Mouse (Mus musculus): ENCODE measurements around the gene Gpr173. TPM values are rescaled to one million over a fixed set of nuclear protein-coding genes. Genes with fewer than 3 reads are reported as not detected.

Gene Gpr173
- polyA plus RNA-seq, 1 experiment = 0.47 TPM

- no peaks in the 10 kb centered on the region for H3K4me1 ChIP-seq (ENCODE audit: control insufficient read depth, insufficient read depth, insufficient read length, low read length)
- TF ChIP-seq CTCF (IDR thresholded peaks at IDR 0.05; ENCODE audit: extremely low read depth, insufficient read length, insufficient replicate concordance, low read depth, low read length) (no peak), POLR2A (IDR thresholded peaks at IDR 0.05; ENCODE audit: low read depth, low read length) (no peak)
- H3K27me3 ChIP-seq (ENCODE audit: control insufficient read depth, insufficient read depth, low read length) = no peaks in the 10 kb centered on the region
- H3K27ac ChIP-seq (ENCODE audit: insufficient read depth, low read depth, low read length) = 0 out of 2 replicates have a peak overlapping the region, but pooled peaks have one; percentile 10
- WGBS = 12% methylated on average over 8 of the region's 8 CpGs
- H3K4me3 ChIP-seq (ENCODE audit: low read depth, low read length) = peak overlapping the region; percentile 93; the same call in 1 of the 2 replicates
- no peaks in the 10 kb centered on the region for H3K36me3 ChIP-seq (ENCODE audit: control insufficient read depth, insufficient read depth, low read length)
Measured at GRCm38 (mm10) chrX:152327689-152328052, 40.8 kb downstream of the Gpr173 start.

DNA sequence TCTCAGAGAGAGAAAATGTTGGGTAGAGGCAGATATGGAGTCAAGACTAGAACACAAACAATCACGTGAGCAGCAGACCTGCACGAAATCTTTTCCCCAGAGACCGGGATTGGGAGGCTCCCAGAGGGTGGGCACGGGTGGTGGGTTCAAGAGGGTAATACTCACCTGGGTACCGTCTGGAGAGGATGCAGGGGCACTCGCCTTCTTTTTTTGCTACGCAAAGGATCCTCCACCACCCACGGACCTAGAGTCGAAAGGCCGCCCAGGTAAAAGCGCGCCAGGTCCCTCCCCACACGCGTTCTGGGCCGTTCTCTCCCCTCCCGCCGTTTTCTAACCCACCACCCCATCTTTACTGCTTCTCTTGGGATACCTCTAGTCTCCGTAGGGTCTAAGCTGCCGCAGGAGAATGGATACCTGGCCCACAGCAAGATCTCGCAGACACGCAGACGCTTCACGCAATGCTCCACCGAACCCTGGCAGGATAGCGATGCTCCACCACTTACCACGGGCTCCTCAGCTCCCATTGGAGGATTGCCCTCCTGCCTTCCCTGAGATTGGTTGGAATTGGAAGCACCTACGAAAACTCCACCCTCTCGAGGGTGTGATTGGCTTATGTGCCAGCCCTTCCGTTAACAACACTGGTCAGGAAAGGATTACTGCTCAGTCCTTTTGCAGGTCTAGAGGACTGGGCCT, 41.4 kb downstream of the Gpr173 start, which contains the start of gene Kantr:
Gene Kantr (minus strand): TSS at position 500 of the 693 bp plus-strand sequence.
- no peak for TF ChIP-seq CTCF (IDR thresholded peaks at IDR 0.05; ENCODE audit: extremely low read depth, insufficient read length, insufficient replicate concordance, low read depth, low read length)
- no peak for TF ChIP-seq POLR2A (IDR thresholded peaks at IDR 0.05; ENCODE audit: low read depth, low read length)
- H3K36me3 ChIP-seq (ENCODE audit: control insufficient read depth, insufficient read depth, low read length) = no peaks in the 10 kb centered on the region
- H3K4me3 ChIP-seq (ENCODE audit: low read depth, low read length) = peak within 1 kb of the TSS; percentile 93
- H3K4me1 ChIP-seq (ENCODE audit: control insufficient read depth, insufficient read depth, insufficient read length, low read length) = no peaks in the 10 kb centered on the region
- 0 out of 2 replicates have a peak within 1 kb of the TSS, but pooled peaks have one; percentile 10 for H3K27ac ChIP-seq (ENCODE audit: insufficient read depth, low read depth, low read length)
- WGBS = 12% methylated on average over 29 of the region's 29 CpGs
- H3K27me3 ChIP-seq (ENCODE audit: control insufficient read depth, insufficient read depth, low read length) = no peaks in the 10 kb centered on the region

- Histone ChIP-seq H3K4me3 (ENCODE audit: low read depth, low read length) (no peak overlapping the region), H3K27me3 (ENCODE audit: control insufficient read depth, insufficient read depth, low read length) (no peaks in the 10 kb centered on the region), H3K36me3 (ENCODE audit: control insufficient read depth, insufficient read depth, low read length) (no peaks in the 10 kb centered on the region), H3K27ac (ENCODE audit: insufficient read depth, low read depth, low read length) (no peak overlapping the region), H3K4me1 (ENCODE audit: control insufficient read depth, insufficient read depth, insufficient read length, low read length) (no peaks in the 10 kb centered on the region)
- WGBS = 100% methylated on average over 1 of the region's 1 CpGs
- TF ChIP-seq POLR2A (IDR thresholded peaks at IDR 0.05; ENCODE audit: low read depth, low read length) = no peak
- no peak for TF ChIP-seq CTCF (IDR thresholded peaks at IDR 0.05; ENCODE audit: extremely low read depth, insufficient read length, insufficient replicate concordance, low read depth, low read length)
Measured at GRCm38 (mm10) chrX:152323584-152323983, 44.9 kb downstream of the Gpr173 start.

- H3K4me3 ChIP-seq (ENCODE audit: low read depth, low read length) = no peak overlapping the region
- no peaks in the 10 kb centered on the region for H3K36me3 ChIP-seq (ENCODE audit: control insufficient read depth, insufficient read depth, low read length)
- TF ChIP-seq CTCF (IDR thresholded peaks at IDR 0.05; ENCODE audit: extremely low read depth, insufficient read length, insufficient replicate concordance, low read depth, low read length) = no peak
- no peak for TF ChIP-seq POLR2A (IDR thresholded peaks at IDR 0.05; ENCODE audit: low read depth, low read length)
- WGBS = 25% methylated on average over 2 of the region's 2 CpGs
- H3K27me3 ChIP-seq (ENCODE audit: control insufficient read depth, insufficient read depth, low read length) = no peaks in the 10 kb centered on the region
- no peak overlapping the region for H3K27ac ChIP-seq (ENCODE audit: insufficient read depth, low read depth, low read length)
- no peaks in the 10 kb centered on the region for H3K4me1 ChIP-seq (ENCODE audit: control insufficient read depth, insufficient read depth, insufficient read length, low read length)
Measured at GRCm38 (mm10) chrX:152322776-152323175, 45.7 kb downstream of the Gpr173 start.

DNA sequence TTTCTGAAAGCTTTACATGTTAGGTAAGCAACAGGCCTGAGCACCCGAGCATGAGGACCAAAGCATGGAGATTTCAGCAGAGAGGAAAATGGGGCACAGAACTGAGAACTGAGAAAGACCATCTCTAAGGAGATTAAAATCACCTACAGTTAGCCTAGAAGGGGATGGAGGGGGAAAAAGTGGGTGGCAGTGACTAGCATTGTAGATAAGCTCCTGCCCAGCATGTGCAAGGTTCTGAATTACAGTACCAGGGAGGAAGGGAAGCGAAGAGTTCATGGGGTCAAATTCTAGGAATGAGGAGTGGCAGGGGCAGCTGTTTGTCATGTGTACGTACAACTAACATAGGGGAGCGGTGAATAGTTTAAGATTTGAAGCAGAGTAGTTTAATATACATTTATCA, 48.0 kb downstream of the Gpr173 start:
- Histone ChIP-seq H3K27ac (ENCODE audit: insufficient read depth, low read depth, low read length) (no peak overlapping the region), H3K27me3 (ENCODE audit: control insufficient read depth, insufficient read depth, low read length) (no peaks in the 10 kb centered on the region), H3K4me3 (ENCODE audit: low read depth, low read length) (no peak overlapping the region), H3K4me1 (ENCODE audit: control insufficient read depth, insufficient read depth, insufficient read length, low read length) (no peaks in the 10 kb centered on the region), H3K36me3 (ENCODE audit: control insufficient read depth, insufficient read depth, low read length) (no peaks in the 10 kb centered on the region)
- TF ChIP-seq CTCF (IDR thresholded peaks at IDR 0.05; ENCODE audit: extremely low read depth, insufficient read length, insufficient replicate concordance, low read depth, low read length) (no peak), POLR2A (IDR thresholded peaks at IDR 0.05; ENCODE audit: low read depth, low read length) (no peak)
- WGBS = 78% methylated on average over 4 of the region's 4 CpGs

GRCm38 (mm10) chrX:152307942-152308341, 60.6 kb downstream of the Gpr173 start:
- Histone ChIP-seq H3K27ac (ENCODE audit: insufficient read depth, low read depth, low read length) (no peak overlapping the region), H3K4me1 (ENCODE audit: control insufficient read depth, insufficient read depth, insufficient read length, low read length) (no peaks in the 10 kb centered on the region), H3K27me3 (ENCODE audit: control insufficient read depth, insufficient read depth, low read length) (no peaks in the 10 kb centered on the region), H3K36me3 (ENCODE audit: control insufficient read depth, insufficient read depth, low read length) (no peaks in the 10 kb centered on the region), H3K4me3 (ENCODE audit: low read depth, low read length) (no peak overlapping the region)
- TF ChIP-seq POLR2A (IDR thresholded peaks at IDR 0.05; ENCODE audit: low read depth, low read length) (no peak), CTCF (IDR thresholded peaks at IDR 0.05; ENCODE audit: extremely low read depth, insufficient read length, insufficient replicate concordance, low read depth, low read length) (no peak)
- WGBS = 57% methylated on average over 2 of the region's 2 CpGs

- no peaks in the 10 kb centered on the region for H3K4me1 ChIP-seq (ENCODE audit: control insufficient read depth, insufficient read depth, insufficient read length, low read length)
- H3K36me3 ChIP-seq (ENCODE audit: control insufficient read depth, insufficient read depth, low read length) = no peaks in the 10 kb centered on the region
- H3K4me3 ChIP-seq (ENCODE audit: low read depth, low read length) = no peak overlapping the region
- TF ChIP-seq POLR2A (IDR thresholded peaks at IDR 0.05; ENCODE audit: low read depth, low read length) (no peak), CTCF (IDR thresholded peaks at IDR 0.05; ENCODE audit: extremely low read depth, insufficient read length, insufficient replicate concordance, low read depth, low read length) (no peak)
- H3K27ac ChIP-seq (ENCODE audit: insufficient read depth, low read depth, low read length) = no peak overlapping the region
- H3K27me3 ChIP-seq (ENCODE audit: control insufficient read depth, insufficient read depth, low read length) = no peaks in the 10 kb centered on the region
Measured at GRCm38 (mm10) chrX:152307371-152307770, 61.1 kb downstream of the Gpr173 start.
